Mouse (Mus musculus) erythroblast, embryonic 14.5 days (primary cell): Measurements from ENCODE around the gene Cchcr1. TPM values are rescaled to one million over a fixed set of nuclear protein-coding genes. Genes with fewer than 3 reads are reported as not detected.

Experiments used
- H3K27me3 ChIP-seq: 2 replicates; pipeline ENCODE4 v1.6.1; 2012; ENCODE audit warnings: inconsistent platforms; ENCODE audit not compliant: control insufficient read depth
- H3K36me3 ChIP-seq: 2 replicates; pipeline ENCODE4 v1.6.1; 2012; ENCODE audit warnings: mild to moderate bottlenecking, inconsistent platforms; ENCODE audit not compliant: control insufficient read depth
- H3K4me1 ChIP-seq: 2 replicates; pipeline ENCODE4 v1.6.1; 2012; ENCODE audit warnings: inconsistent platforms; ENCODE audit not compliant: control insufficient read depth
- H3K4me3 ChIP-seq: replicated peaks from 2 replicates; pipeline ENCODE3; 2012; ENCODE audit warnings: moderate library complexity, mild to moderate bottlenecking, inconsistent platforms
- H3K9me3 ChIP-seq: 2 replicates; pipeline ENCODE4 v1.6.1; 2012; ENCODE audit warnings: low read length, inconsistent platforms, mixed read lengths; ENCODE audit not compliant: control insufficient read depth
- GATA1 ChIP-seq: IDR thresholded peaks from 2 replicates; pipeline ENCODE4 v1.6.1; 2012; ENCODE audit warnings: low read length, inconsistent platforms, mixed read lengths
- TAL1 ChIP-seq: IDR thresholded peaks from 3 replicates; pipeline ENCODE4 v1.6.1; 2012; ENCODE audit warnings: low read length, inconsistent platforms, mixed read lengths
- polyA plus RNA-seq: library from polyadenylated mRNA; stranded (reverse); fragments of >175 nt; gene quantifications from 2 replicates; pipeline ENCODE4 v1.2.3, GENCODE M21; 2012

Gene Cchcr1
- polyA plus RNA-seq, 1 experiment = 4.9 TPM

DNA sequence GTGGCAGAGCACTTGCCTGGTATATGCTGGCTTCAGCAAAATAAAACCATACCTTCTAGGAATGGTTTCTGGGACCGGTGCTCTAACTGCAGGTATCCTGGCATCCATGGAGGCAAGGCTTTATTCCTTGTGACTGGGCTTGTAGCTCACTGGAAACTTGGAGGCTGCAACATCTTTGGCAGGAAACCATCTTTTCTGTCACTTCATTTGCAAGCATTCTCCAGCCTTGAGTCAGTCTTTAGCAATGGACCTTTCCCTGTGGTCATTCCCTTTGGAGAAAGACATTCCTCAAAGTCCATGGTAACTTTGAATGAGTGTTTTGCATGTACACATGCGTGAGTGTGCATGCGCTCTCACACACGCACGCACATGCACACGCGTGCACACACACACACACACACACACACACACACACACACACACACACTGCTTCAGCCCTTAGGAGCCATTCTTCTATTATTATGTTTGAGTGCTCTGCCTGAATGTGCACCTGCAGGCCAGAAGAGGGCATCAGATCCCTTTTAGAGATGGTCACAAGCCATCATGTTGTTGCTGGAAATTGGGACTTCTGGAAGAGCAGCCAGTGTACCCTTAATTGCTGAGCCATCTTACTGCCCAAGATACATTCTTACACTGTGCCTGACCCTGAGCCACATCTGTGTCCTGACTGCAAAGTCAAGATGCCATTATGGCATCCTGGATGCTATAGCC, 3.8 kb upstream of the Cchcr1 start:
- peaks cover 49% of the 10 kb centered on the region for H3K36me3 ChIP-seq
- TF ChIP-seq TAL1 = no peak
- no peak for TF ChIP-seq GATA1
- no peaks in the 10 kb centered on the region for H3K9me3 ChIP-seq
- H3K4me3 ChIP-seq = no peak overlapping the region
- peaks cover 15% of the 10 kb centered on the region for H3K27me3 ChIP-seq
- H3K4me1 ChIP-seq = peaks cover 43% of the 10 kb centered on the region

DNA sequence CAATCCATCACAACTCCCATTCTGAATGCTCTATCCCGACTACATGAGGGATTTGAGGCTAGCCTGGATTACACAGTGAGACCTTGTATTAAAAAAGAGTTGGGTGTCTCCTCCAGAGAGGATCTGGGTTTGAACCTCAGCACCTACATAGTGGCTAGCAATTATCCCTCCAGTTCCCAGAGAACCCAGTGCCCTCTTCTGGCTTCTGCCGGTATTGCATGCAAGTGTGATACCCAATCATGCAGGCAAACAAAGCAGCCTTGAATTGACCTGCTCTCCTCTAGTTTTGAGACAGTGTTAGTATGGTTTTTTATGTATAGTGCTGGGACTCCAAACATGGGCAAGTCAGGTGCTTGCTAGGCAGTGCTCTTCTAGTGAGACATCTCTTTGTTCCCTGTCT, 3.0 kb upstream of the Cchcr1 start:
- TF ChIP-seq TAL1 = no peak
- no peak for TF ChIP-seq GATA1
- Histone ChIP-seq H3K36me3 (peaks cover 53% of the 10 kb centered on the region), H3K27me3 (peaks cover 10% of the 10 kb centered on the region), H3K9me3 (no peaks in the 10 kb centered on the region), H3K4me3 (peak overlapping the region; percentile 68), H3K4me1 (peaks cover 47% of the 10 kb centered on the region)

DNA sequence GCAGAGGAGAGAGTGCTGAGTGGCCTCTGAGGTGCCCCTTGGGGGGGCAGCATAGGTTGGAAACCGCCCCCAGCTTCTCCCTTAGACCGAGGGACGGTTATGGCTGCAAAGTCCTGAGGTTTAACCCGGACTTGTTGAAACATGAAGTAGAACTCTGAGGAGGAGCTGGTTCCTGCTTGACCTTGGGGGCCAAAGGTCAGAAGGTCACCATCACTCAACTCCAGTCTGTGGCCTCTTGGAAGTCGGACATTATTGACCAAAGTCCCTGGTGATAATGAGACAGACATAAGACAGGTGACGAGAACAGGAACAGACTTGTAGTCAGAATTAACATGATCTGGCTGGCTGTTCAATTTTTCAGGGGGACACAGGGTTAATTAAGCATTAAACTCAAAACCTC, 2.1 kb upstream of the Cchcr1 start:
- TF ChIP-seq TAL1 (no peak), GATA1 (no peak)
- peaks cover 1% of the 10 kb centered on the region for H3K27me3 ChIP-seq
- H3K36me3 ChIP-seq = peaks cover 59% of the 10 kb centered on the region
- H3K4me3 ChIP-seq = peak overlapping the region; percentile 68
- H3K9me3 ChIP-seq = no peaks in the 10 kb centered on the region
- peaks cover 47% of the 10 kb centered on the region for H3K4me1 ChIP-seq

DNA sequence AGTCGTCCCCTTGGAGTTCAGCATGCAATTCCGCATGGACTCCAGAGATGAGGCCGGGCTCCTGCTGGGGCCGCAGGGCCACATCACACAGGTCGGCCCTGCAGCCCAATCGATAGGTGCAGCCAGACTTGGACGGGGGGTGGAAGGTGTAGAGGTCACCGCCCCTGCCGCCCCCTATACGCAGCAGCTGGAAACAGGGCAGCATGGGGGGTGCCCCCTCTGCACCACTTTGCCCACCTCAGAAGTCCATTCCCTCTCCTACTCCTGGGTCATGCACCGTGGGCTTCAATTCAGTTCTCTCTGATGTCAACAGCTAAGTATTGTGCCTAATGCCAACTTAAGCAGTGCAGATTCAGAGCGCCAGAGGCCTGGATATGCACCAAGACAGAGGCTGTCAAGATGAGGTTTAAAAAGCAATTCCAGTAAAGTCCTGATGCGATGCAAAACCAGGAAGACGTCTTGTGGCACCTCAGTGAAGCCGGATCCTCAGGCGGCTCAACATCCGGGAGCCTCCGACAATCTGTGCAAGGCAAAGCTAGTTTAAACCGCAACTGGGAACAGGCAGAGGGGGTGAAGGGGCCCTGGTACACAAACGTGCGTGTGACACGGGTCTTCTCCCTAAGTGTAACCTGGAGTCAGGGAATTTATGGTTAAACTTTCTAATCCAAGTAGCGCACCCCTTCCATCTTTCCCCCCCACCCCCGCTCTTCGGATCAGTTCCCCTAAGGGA, 824 bp upstream of the Cchcr1 start:
- TF ChIP-seq TAL1 = no peak
- no peak for TF ChIP-seq GATA1
- H3K4me1 ChIP-seq = peaks cover 50% of the 10 kb centered on the region
- peak overlapping the region; percentile 68 for H3K4me3 ChIP-seq
- no peaks in the 10 kb centered on the region for H3K27me3 ChIP-seq
- no peaks in the 10 kb centered on the region for H3K9me3 ChIP-seq
- peaks cover 71% of the 10 kb centered on the region for H3K36me3 ChIP-seq

DNA sequence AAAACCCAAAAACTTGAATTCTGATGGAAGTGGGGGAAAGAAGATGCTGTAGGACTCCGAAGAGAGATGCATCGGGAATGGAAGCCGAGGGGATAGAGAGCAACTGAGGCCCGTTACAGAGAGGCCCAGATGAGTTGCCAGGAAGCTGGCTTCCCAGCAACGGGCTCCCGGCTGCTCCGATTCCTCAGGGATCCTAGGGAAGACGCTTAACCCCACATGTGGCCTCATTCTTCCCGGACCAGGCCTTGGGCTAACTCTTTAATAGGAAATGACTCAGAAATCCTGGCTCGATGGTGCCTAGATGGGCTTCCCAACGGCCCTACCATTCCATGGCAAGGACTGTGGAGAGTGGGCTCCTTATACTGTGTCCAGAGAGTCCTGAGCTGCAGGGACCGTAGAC, 626 bp downstream of the Cchcr1 start:
- H3K9me3 ChIP-seq = no peaks in the 10 kb centered on the region
- peaks cover 50% of the 10 kb centered on the region for H3K4me1 ChIP-seq
- peak overlapping the region; percentile 68 for H3K4me3 ChIP-seq
- peaks cover 70% of the 10 kb centered on the region for H3K36me3 ChIP-seq
- H3K27me3 ChIP-seq = no peaks in the 10 kb centered on the region
- TF ChIP-seq TAL1 (no peak), GATA1 (no peak)

DNA sequence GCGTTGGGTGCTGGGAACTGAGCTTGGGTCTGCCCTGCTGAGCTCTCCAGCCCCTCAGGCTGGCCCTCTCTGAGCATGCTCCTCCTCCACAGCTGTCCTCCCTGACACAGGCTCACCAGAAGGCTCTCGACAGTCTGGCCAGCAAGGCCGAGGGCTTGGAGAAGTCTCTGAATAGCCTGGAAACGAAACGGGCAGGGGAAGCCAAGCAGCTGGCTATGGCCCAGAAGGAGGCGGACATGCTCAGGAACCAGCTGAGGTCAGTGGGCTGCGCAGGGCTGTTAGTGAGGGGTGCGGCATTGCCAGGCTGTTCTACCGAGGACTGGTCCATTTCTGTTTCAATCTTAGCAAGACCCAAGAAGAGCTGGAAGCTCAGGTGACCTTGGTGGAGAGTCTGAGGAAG, 7.5 kb downstream of the Cchcr1 start:
- no peak for TF ChIP-seq GATA1
- TF ChIP-seq TAL1 = no peak
- H3K9me3 ChIP-seq = no peaks in the 10 kb centered on the region
- H3K4me1 ChIP-seq = peaks cover 2% of the 10 kb centered on the region
- H3K4me3 ChIP-seq = no peak overlapping the region
- no peaks in the 10 kb centered on the region for H3K27me3 ChIP-seq
- peaks cover 90% of the 10 kb centered on the region for H3K36me3 ChIP-seq

DNA sequence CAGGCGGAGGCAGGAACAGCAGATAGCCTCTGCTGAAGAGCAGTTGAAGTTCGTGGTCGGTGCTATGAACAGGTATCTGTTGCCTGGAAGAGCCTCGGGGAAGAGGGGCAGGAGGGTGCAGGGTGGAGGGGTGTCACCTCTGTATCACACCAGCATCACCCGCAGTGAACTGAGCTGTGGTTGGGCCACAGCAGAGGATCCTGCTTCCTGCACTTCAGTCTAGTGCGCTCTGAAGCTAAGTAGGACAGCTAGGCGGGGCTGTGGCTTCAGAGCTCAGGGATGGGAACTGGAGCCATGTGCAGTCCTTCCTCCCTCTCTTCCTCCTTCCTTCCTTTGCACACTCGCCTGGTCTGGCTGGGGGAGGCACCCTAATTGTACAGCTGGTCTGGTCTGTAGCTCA, 9.7 kb downstream of the Cchcr1 start:
- H3K27me3 ChIP-seq = no peaks in the 10 kb centered on the region
- no peak overlapping the region for H3K4me3 ChIP-seq
- H3K36me3 ChIP-seq = peaks cover 84% of the 10 kb centered on the region
- H3K4me1 ChIP-seq = no peaks in the 10 kb centered on the region
- no peaks in the 10 kb centered on the region for H3K9me3 ChIP-seq
- no peak for TF ChIP-seq TAL1
- TF ChIP-seq GATA1 = no peak

DNA sequence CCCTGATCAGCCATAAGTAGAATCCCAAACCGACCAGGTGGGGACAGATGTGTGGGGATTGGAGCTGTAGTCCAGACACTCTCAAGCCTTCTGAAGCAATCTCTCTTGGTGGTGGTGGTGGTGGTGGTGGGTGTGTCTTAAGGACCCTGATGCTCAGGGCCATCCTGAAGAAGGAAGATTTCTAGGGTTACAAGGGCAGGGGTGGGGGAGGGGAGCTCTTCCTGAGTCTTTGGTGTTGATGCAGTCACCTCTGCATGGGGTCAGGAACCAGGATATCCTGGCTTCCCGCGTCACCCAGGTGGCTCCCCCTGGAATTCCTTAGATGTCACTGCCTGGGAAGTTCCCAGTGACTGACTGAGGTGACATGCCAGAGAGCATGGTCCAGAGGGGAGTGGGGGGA, 15.5 kb downstream of the Cchcr1 start:
- Histone ChIP-seq H3K9me3 (no peaks in the 10 kb centered on the region), H3K27me3 (peaks cover 2% of the 10 kb centered on the region; the same call in 1 of the 2 replicates), H3K4me1 (no peaks in the 10 kb centered on the region), H3K4me3 (no peak overlapping the region), H3K36me3 (peaks cover 34% of the 10 kb centered on the region)
- no peak for TF ChIP-seq GATA1
- TF ChIP-seq TAL1 = no peak

DNA sequence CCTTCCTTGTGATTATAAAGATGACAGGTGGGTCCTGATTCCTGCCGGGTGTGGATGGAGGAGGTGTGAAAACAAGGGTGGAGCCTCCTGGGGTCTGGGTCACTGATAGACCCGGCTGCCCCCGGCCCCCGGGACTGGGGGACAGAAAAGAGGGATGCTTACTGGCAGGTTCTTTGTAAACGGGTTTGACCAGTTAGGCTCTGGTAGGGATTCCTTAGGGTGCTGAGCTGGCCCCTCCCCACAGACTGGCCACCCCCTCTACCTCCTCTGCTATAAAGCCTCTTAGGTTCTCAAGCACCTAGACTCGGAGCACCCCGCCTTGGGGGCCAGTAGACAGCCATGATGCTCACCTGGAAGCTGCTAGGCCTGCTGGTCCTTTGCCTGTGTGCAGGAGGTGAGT, 16.0 kb downstream of the Cchcr1 start, which contains the start of gene Psors1c2:
Gene Psors1c2 (plus strand): TSS at position 301 of the 400 bp plus-strand sequence.
- no peaks in the 10 kb centered on the region for H3K4me1 ChIP-seq
- peaks cover 29% of the 10 kb centered on the region for H3K36me3 ChIP-seq
- peaks cover 2% of the 10 kb centered on the region; the same call in 1 of the 2 replicates for H3K27me3 ChIP-seq
- H3K4me3 ChIP-seq = no peak within 1 kb of the TSS
- no peak for TF ChIP-seq TAL1
- TF ChIP-seq GATA1 = no peak
- H3K9me3 ChIP-seq = no peaks in the 10 kb centered on the region
